Mouse (Mus musculus): ENCODE measurements around the gene Prss53.

DNA sequence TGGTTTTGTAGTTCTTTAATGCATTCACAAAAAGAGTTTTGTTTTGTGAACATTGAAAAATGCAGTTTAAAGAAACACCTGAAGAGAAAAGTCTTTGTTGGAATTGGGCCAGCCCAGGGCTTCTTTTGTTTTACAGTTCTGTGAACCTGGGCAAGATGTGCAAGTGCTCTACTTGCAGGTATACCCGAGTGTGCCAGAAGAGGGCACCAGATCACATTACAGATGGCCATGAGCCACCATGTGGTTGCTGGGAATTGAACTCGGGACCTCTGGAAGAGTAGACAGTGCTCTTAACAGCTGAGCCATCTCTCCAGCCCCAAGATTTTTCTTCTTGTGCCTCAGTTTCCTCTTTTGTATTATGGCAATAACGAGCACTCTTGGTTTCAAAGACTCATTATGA is 27.4 kb upstream of the Prss53 start:
- TF ChIP-seq CTCF (IDR thresholded peaks at IDR 0.05; ENCODE audit: low read depth) (peak; percentile 76), EP300 (IDR thresholded peaks at IDR 0.05; ENCODE audit: low read depth) (no peak)

Data from liver, embryonic 14.5 days (tissue).